Mouse (Mus musculus): ENCODE results near the gene Cx3cr1.

Gene Cx3cr1

GRCm38 (mm10) chr9:119994207-119994606 is 75.5 kb downstream of the Cx3cr1 start:
- DNase-seq (ENCODE audit: low read depth): no peak

GRCm38 (mm10) chr9:119993092-119993844 is 76.4 kb downstream of the Cx3cr1 start:
- no peak for DNase-seq (ENCODE audit: low read depth)

GRCm38 (mm10) chr9:119991310-119991709 is 78.4 kb downstream of the Cx3cr1 start:
- no peak for DNase-seq (ENCODE audit: low read depth)

- DNase-seq (ENCODE audit: low read depth): no peak
Measured at GRCm38 (mm10) chr9:119988304-119988703, 81.4 kb downstream of the Cx3cr1 start.

GRCm38 (mm10) chr9:119985881-119986574 is 83.7 kb downstream of the Cx3cr1 start:
- no peak for DNase-seq (ENCODE audit: low read depth)

GRCm38 (mm10) chr9:119984536-119985011 is 85.1 kb downstream of the Cx3cr1 start, which contains the start of gene Csrnp1:
Csrnp1 (minus strand) TSS chr9:119984658.
- DNase-seq (ENCODE audit: low read depth): no peak

GRCm38 (mm10) chr9:119983585-119984535 is 85.8 kb downstream of the Cx3cr1 start:
- peak; percentile 67 for DNase-seq (ENCODE audit: low read depth)

- DNase-seq (ENCODE audit: low read depth): peak; percentile 64
Measured at GRCm38 (mm10) chr9:119982956-119983551, 86.6 kb downstream of the Cx3cr1 start.

- DNase-seq (ENCODE audit: low read depth): no peak
Measured at GRCm38 (mm10) chr9:119982241-119982811, 87.4 kb downstream of the Cx3cr1 start.

GRCm38 (mm10) chr9:119981183-119982179 is 88.2 kb downstream of the Cx3cr1 start:
- DNase-seq (ENCODE audit: low read depth): no peak

- DNase-seq (ENCODE audit: low read depth): no peak
Measured at GRCm38 (mm10) chr9:119980770-119981182, 88.9 kb downstream of the Cx3cr1 start.

GRCm38 (mm10) chr9:119979749-119980148 is 89.9 kb downstream of the Cx3cr1 start:
- DNase-seq (ENCODE audit: low read depth): no peak

GRCm38 (mm10) chr9:119978811-119979441 is 90.8 kb downstream of the Cx3cr1 start:
- no peak for DNase-seq (ENCODE audit: low read depth)

GRCm38 (mm10) chr9:119978151-119978810 is 91.4 kb downstream of the Cx3cr1 start:
- no peak for DNase-seq (ENCODE audit: low read depth)

GRCm38 (mm10) chr9:119977557-119978060 is 92.1 kb downstream of the Cx3cr1 start:
- no peak for DNase-seq (ENCODE audit: low read depth)

- DNase-seq (ENCODE audit: low read depth): no peak
Measured at GRCm38 (mm10) chr9:119976704-119977556, 92.7 kb downstream of the Cx3cr1 start.

GRCm38 (mm10) chr9:119975286-119975685 is 94.4 kb downstream of the Cx3cr1 start:
- no peak for DNase-seq (ENCODE audit: low read depth)

- DNase-seq (ENCODE audit: low read depth): no peak
Measured at GRCm38 (mm10) chr9:119974609-119975008, 95.1 kb downstream of the Cx3cr1 start.
